Mouse (Mus musculus): ENCODE data around the gene Fbxw21. TPM values are rescaled to one million over a fixed set of nuclear protein-coding genes. Genes with fewer than 3 reads are reported as not detected.

Fbxw21 gene
- polyA plus RNA-seq, 1 experiment from 2014 or later, result not detected

DNA sequence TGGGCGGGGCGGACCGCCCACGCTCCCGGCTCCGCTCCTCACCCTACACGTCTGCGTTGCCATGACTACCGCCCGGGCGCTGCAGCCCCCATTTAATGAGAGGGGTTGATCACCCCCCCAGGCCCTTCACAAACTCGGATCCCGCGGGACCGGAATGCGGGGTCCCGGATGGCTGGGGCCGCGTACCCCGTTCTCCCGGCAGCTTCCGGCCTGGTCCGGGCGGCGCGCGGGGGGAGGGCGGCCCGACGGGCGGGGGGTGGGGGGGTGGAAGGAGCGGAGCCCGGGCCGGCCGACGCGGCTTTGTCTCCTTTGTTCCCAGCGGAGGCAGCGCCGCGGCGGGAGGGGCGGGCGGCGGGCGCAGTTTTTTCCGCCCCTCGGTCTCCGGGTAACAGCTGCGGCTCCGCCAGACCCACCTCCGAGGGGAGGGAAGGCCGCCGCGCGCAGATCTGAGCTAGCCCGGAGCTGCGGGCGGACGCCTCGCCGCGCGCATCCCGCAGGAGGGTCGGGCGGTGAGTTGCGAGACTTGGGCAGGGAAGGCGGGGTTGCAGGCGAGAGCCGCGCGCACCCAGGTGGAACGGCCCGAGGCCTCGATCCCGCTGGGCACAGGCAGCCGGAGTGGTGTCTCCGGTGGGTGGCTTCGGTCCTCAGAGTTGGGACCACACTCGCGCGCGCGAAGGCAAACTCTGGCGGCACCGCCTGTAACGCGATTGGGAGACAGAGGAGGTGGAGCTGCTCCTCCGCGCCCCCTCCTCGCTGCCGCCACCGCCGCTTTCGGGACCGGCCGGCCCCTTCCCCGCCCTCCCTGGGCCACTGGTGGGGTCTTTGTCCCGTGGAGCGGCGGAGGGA lies 66.5 kb downstream of the Fbxw21 start, which contains the start of gene Plxnb1:
Plxnb1 (plus strand) TSS at position 253 of the 846 bp plus-strand sequence.
- no peaks in the 10 kb centered on the region for H3K27me3 ChIP-seq (ENCODE audit: low read depth, poor library complexity, severe bottlenecking)
- peak; percentile 90 for DNase-seq (ENCODE audit: low spot score)
- peak within 1 kb of the TSS; percentile 81 for H3K4me3 ChIP-seq
- peak within 1 kb of the TSS; percentile 100 for H3K27ac ChIP-seq
- no peaks in the 10 kb centered on the region for H3K9me3 ChIP-seq (replicated peaks)
- peaks cover 45% of the 10 kb centered on the region for H3K36me3 ChIP-seq
- peaks cover 58% of the 10 kb centered on the region for H3K4me1 ChIP-seq
- WGBS, result under 1% methylated on average over 91 of the region's 102 CpGs

- peaks cover 44% of the 10 kb centered on the region for H3K36me3 ChIP-seq
- WGBS, result under 1% methylated on average over 21 of the region's 21 CpGs
- H3K4me3 ChIP-seq, result peak overlapping the region; percentile 81
- peak overlapping the region; percentile 100 for H3K27ac ChIP-seq
- no peaks in the 10 kb centered on the region for H3K27me3 ChIP-seq (ENCODE audit: low read depth, poor library complexity, severe bottlenecking)
- H3K9me3 ChIP-seq (replicated peaks), result no peaks in the 10 kb centered on the region
- H3K4me1 ChIP-seq, result peaks cover 58% of the 10 kb centered on the region
- DNase-seq (ENCODE audit: low spot score), result peak; percentile 81
Observed at GRCm38 (mm10) chr9:109094553-109095136, 67.2 kb downstream of the Fbxw21 start.

GRCm38 (mm10) chr9:109093786-109094552 lies 67.9 kb downstream of the Fbxw21 start:
- no peaks in the 10 kb centered on the region for H3K9me3 ChIP-seq (replicated peaks)
- H3K4me3 ChIP-seq, result peak overlapping the region; percentile 81
- no peaks in the 10 kb centered on the region for H3K27me3 ChIP-seq (ENCODE audit: low read depth, poor library complexity, severe bottlenecking)
- DNase-seq (ENCODE audit: low spot score), result no peak
- 14% methylated on average over 11 of the region's 11 CpGs for WGBS
- peak overlapping the region; percentile 100 for H3K27ac ChIP-seq
- peaks cover 40% of the 10 kb centered on the region for H3K36me3 ChIP-seq
- peaks cover 54% of the 10 kb centered on the region for H3K4me1 ChIP-seq

DNA sequence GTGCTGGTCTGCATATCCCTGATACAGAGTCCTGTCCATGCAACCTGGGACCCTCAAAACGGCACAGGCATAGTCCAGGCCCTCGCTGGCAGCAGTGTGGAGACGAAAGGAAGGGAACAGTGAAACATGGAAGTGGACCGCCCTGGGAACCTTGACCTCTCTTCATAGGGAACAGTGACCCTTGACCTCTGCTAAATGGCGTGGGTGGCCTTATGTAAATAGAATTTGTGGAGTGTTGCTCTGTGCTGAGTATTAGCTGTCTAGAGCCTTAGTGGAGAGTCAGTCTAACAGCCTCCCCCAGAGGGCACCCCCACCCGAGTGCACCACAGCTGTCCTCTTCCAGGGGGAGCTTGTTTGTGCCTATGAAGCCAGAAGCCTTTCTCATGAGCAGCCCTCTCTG lies 69.0 kb downstream of the Fbxw21 start:
- Histone ChIP-seq H3K27ac (peak overlapping the region; percentile 33; the same call in 1 of the 2 replicates), H3K4me3 (no peak overlapping the region), H3K36me3 (peaks cover 34% of the 10 kb centered on the region), H3K9me3 (replicated peaks) (no peaks in the 10 kb centered on the region), H3K27me3 (ENCODE audit: low read depth, poor library complexity, severe bottlenecking) (no peaks in the 10 kb centered on the region), H3K4me1 (peaks cover 46% of the 10 kb centered on the region)
- no peak for DNase-seq (ENCODE audit: low spot score)
- 52% methylated on average over 6 of the region's 6 CpGs for WGBS

GRCm38 (mm10) chr9:109091802-109092201 lies 70.0 kb downstream of the Fbxw21 start:
- no peaks in the 10 kb centered on the region for H3K27me3 ChIP-seq (ENCODE audit: low read depth, poor library complexity, severe bottlenecking)
- peaks cover 33% of the 10 kb centered on the region for H3K36me3 ChIP-seq
- DNase-seq (ENCODE audit: low spot score), result no peak
- H3K9me3 ChIP-seq (replicated peaks), result no peaks in the 10 kb centered on the region
- no peak overlapping the region for H3K27ac ChIP-seq
- H3K4me1 ChIP-seq, result peaks cover 36% of the 10 kb centered on the region
- no peak overlapping the region for H3K4me3 ChIP-seq
- WGBS, result 86% methylated on average over 8 of the region's 8 CpGs

DNA sequence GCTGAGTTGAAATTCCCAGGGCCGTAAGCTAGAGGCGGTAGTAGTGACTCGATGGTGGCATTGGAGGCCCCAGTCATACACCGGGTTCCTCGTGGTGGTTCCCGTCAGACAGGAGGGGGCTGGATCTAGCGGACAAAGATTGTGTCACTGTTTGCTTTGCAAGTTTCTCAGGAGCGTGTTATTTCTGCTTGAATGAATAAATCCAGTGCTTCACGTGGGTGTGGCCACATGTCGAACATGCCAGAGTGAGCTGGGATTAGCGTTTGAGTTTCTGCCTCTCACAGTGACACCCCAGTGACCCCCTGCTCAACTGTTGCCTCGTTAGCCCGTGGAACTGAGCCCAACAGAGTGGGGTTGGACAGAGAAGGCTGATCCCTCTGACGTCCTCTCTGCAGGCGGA lies 71.4 kb downstream of the Fbxw21 start:
- Histone ChIP-seq H3K4me3 (no peak overlapping the region), H3K27ac (no peak overlapping the region)
- no peak for DNase-seq (ENCODE audit: low spot score)

More for the DNA sequence above, 71.4 kb downstream of the Fbxw21 start:
- no peaks in the 10 kb centered on the region for H3K9me3 ChIP-seq (replicated peaks)
- WGBS, result 88% methylated on average over 15 of the region's 15 CpGs
- H3K36me3 ChIP-seq, result peaks cover 33% of the 10 kb centered on the region
- no peaks in the 10 kb centered on the region for H3K27me3 ChIP-seq (ENCODE audit: low read depth, poor library complexity, severe bottlenecking)
- peaks cover 28% of the 10 kb centered on the region for H3K4me1 ChIP-seq

Other genes with a start within 250 kb of the Fbxw21 start
- gene Tmem89, start 247.4 kb downstream of the Fbxw21 start, polyA plus RNA-seq (2016; fragmentation: Nextera tagmentation; extraction: Ambion mirVana), result not detected in 2 replicates
- gene Uqcrc1, start 225.4 kb downstream of the Fbxw21 start, polyA plus RNA-seq (2016; fragmentation: Nextera tagmentation; extraction: Ambion mirVana), result 561 and 562 TPM in 2 replicates
- 1.7 and 3.1 TPM in 2 replicates for gene Col7a1, start 208.5 kb downstream of the Fbxw21 start, polyA plus RNA-seq (2016; fragmentation: Nextera tagmentation; extraction: Ambion mirVana)
- gene Ucn2, start 176.0 kb downstream of the Fbxw21 start, polyA plus RNA-seq (2016; fragmentation: Nextera tagmentation; extraction: Ambion mirVana), result not detected in 2 replicates
- gene Pfkfb4, start 170.3 kb downstream of the Fbxw21 start, polyA plus RNA-seq (2016; fragmentation: Nextera tagmentation; extraction: Ambion mirVana), result 12.5 and 14.6 TPM in 2 replicates
- 36.1 and 44.4 TPM in 2 replicates for gene Shisa5, start 123.5 kb downstream of the Fbxw21 start, polyA plus RNA-seq (2016; fragmentation: Nextera tagmentation; extraction: Ambion mirVana)
- gene Trex1, start 102.3 kb downstream of the Fbxw21 start, polyA plus RNA-seq (2016; fragmentation: Nextera tagmentation; extraction: Ambion mirVana), result 7.5 and 9.4 TPM in 2 replicates
- gene Atrip, start 87.9 kb downstream of the Fbxw21 start, polyA plus RNA-seq (2016; fragmentation: Nextera tagmentation; extraction: Ambion mirVana), result 35.3 and 36.8 TPM in 2 replicates
- 13.6 and 14.1 TPM in 2 replicates for gene Ccdc51, start 79.5 kb downstream of the Fbxw21 start, polyA plus RNA-seq (2016; fragmentation: Nextera tagmentation; extraction: Ambion mirVana)
- gene Tma7, start 79.5 kb downstream of the Fbxw21 start, polyA plus RNA-seq (2016; fragmentation: Nextera tagmentation; extraction: Ambion mirVana), result 805 and 864 TPM in 2 replicates
- gene Plxnb1, start 66.7 kb downstream of the Fbxw21 start, polyA plus RNA-seq (2016; fragmentation: Nextera tagmentation; extraction: Ambion mirVana), result 18.6 and 23.7 TPM in 2 replicates
- gene Fbxw13, start 33.9 kb upstream of the Fbxw21 start, polyA plus RNA-seq (2016; fragmentation: Nextera tagmentation; extraction: Ambion mirVana), result not detected in 2 replicates
- not detected in 2 replicates for gene Fbxw20, start 72.7 kb upstream of the Fbxw21 start, polyA plus RNA-seq (2016; fragmentation: Nextera tagmentation; extraction: Ambion mirVana)
- gene Fbxw14, start 125.6 kb upstream of the Fbxw21 start, polyA plus RNA-seq (2016; fragmentation: Nextera tagmentation; extraction: Ambion mirVana), result not detected in 2 replicates
- not detected in 2 replicates for gene Fbxw28, start 177.6 kb upstream of the Fbxw21 start, polyA plus RNA-seq (2016; fragmentation: Nextera tagmentation; extraction: Ambion mirVana)
- not detected in 2 replicates for gene Fbxw22, start 242.3 kb upstream of the Fbxw21 start, polyA plus RNA-seq (2016; fragmentation: Nextera tagmentation; extraction: Ambion mirVana)